Mouse (Mus musculus) intestine, embryonic 16.5 days (tissue): Measurements from ENCODE around the gene Dynll2. TPM values are rescaled to one million over a fixed set of nuclear protein-coding genes. Genes with fewer than 3 reads are reported as not detected.

Experiments
- ATAC-seq: fragments of 200-750 bp; cut with Nextera tagmentation; 2 replicates; pipeline ENCODE4 v1.8.0; 2017; ENCODE audit warnings: moderate TSS enrichment, moderate library complexity
- H3K27ac ChIP-seq: fragments of 300-500 bp; sonication (generic); 2 replicates; pipeline ENCODE4 v1.5.1; 2014; ENCODE audit warnings: mild to moderate bottlenecking, low read length
- H3K27me3 ChIP-seq: fragments of 300-500 bp; sonication (generic); replicated peaks from 2 replicates; pipeline ENCODE4 v1.6.1; 2014; ENCODE audit warnings: low read length, control low read depth, mixed read lengths; ENCODE audit not compliant: control insufficient read depth, insufficient read depth
- H3K36me3 ChIP-seq: fragments of 300-500 bp; sonication (generic); 2 replicates; pipeline ENCODE4 v1.6.1; 2014; ENCODE audit warnings: low read length, control low read depth; ENCODE audit not compliant: control insufficient read depth, insufficient read depth
- H3K4me1 ChIP-seq: fragments of 300-500 bp; sonication (generic); 2 replicates; pipeline ENCODE4 v1.6.1; 2014; ENCODE audit warnings: low read length, control low read depth, mixed read lengths; ENCODE audit not compliant: control insufficient read depth, insufficient read depth
- H3K4me2 ChIP-seq: fragments of 300-500 bp; sonication (generic); 2 replicates; pipeline ENCODE4 v1.6.1; 2014; ENCODE audit warnings: low read depth, low read length, control low read depth
- H3K4me3 ChIP-seq: fragments of 300-500 bp; sonication (generic); 2 replicates; pipeline ENCODE4 v1.5.1; 2014; ENCODE audit warnings: mild to moderate bottlenecking, low read length
- H3K9ac ChIP-seq: fragments of 300-500 bp; sonication (generic); 2 replicates; pipeline ENCODE4 v1.6.1; 2014; ENCODE audit warnings: low read depth, low read length
- H3K9me3 ChIP-seq: fragments of 300-500 bp; sonication (generic); 2 replicates; pipeline ENCODE4 v1.6.1; 2016; ENCODE audit warnings: low read length, control low read depth; ENCODE audit not compliant: control insufficient read depth
- WGBS: fragments of 180-500 bp; shearing (Covaris S2); extraction: QIAGEN DNeasy Blood & Tissue Kit; methylation state at CpG from one replicate; pipeline ENCODE4 v1.1.7; 2014; 5-methylcytosine and 5-hydroxymethylcytosine counted together
- polyA plus RNA-seq: library from polyadenylated mRNA; unstranded; fragments of >200 nt; fragmentation: Nextera tagmentation; extraction: Ambion mirVana; gene quantifications from 2 replicates; pipeline ENCODE4 v1.2.1, GENCODE M21; 2015

Dynll2 gene
- polyA plus RNA-seq, 1 experiment from 2014 or later = 27.9 TPM

- no peaks in the 10 kb centered on the region for H3K36me3 ChIP-seq
- H3K9me3 ChIP-seq = no peaks in the 10 kb centered on the region
- H3K9ac ChIP-seq = no peak overlapping the region
- H3K27ac ChIP-seq = no peak overlapping the region
- no peaks in the 10 kb centered on the region for H3K27me3 ChIP-seq
- H3K4me1 ChIP-seq = no peaks in the 10 kb centered on the region
- ATAC-seq = no peak
- WGBS = 0% methylated on average over 2 of the region's 2 CpGs
- H3K4me2 ChIP-seq = no peak overlapping the region
- H3K4me3 ChIP-seq = no peak overlapping the region
These were observed 37.3 kb downstream of the Dynll2 start for GRCm38 (mm10) chr11:87949990-87950389.

GRCm38 (mm10) chr11:87935467-87935866 lies 51.9 kb downstream of the Dynll2 start:
- no peaks in the 10 kb centered on the region for H3K36me3 ChIP-seq
- 78% methylated on average over 3 of the region's 3 CpGs for WGBS
- H3K27me3 ChIP-seq = no peaks in the 10 kb centered on the region
- H3K27ac ChIP-seq = no peak overlapping the region
- no peak for ATAC-seq
- no peak overlapping the region for H3K9ac ChIP-seq
- no peak overlapping the region for H3K4me3 ChIP-seq
- no peaks in the 10 kb centered on the region for H3K4me1 ChIP-seq
- H3K4me2 ChIP-seq = no peak overlapping the region
- no peaks in the 10 kb centered on the region for H3K9me3 ChIP-seq

- Histone ChIP-seq H3K36me3 (no peaks in the 10 kb centered on the region), H3K27ac (no peak overlapping the region), H3K27me3 (no peaks in the 10 kb centered on the region), H3K4me3 (no peak overlapping the region), H3K9ac (no peak overlapping the region), H3K4me2 (no peak overlapping the region), H3K4me1 (no peaks in the 10 kb centered on the region), H3K9me3 (no peaks in the 10 kb centered on the region)
- ATAC-seq = no peak
- WGBS = 60% methylated on average over 2 of the region's 2 CpGs
These were observed 53.6 kb downstream of the Dynll2 start for GRCm38 (mm10) chr11:87933731-87934130.

- H3K36me3 ChIP-seq = no peaks in the 10 kb centered on the region
- H3K9ac ChIP-seq = no peak overlapping the region
- H3K4me1 ChIP-seq = no peaks in the 10 kb centered on the region
- WGBS = 80% methylated on average over 2 of the region's 2 CpGs
- no peak overlapping the region for H3K4me2 ChIP-seq
- H3K27me3 ChIP-seq = no peaks in the 10 kb centered on the region
- no peaks in the 10 kb centered on the region for H3K9me3 ChIP-seq
- ATAC-seq = no peak
- H3K27ac ChIP-seq = no peak overlapping the region
- no peak overlapping the region for H3K4me3 ChIP-seq
These were observed 57.0 kb downstream of the Dynll2 start for GRCm38 (mm10) chr11:87930348-87930747.

Other genes with a start within 250 kb of the Dynll2 start
- 108 and 111 TPM in 2 replicates for gene Supt4a, start 250.0 kb downstream of the Dynll2 start, polyA plus RNA-seq
- 0.83 and 1.2 TPM in 2 replicates for gene Tspoap1, start 227.0 kb downstream of the Dynll2 start, polyA plus RNA-seq
- gene Mpo, start 194.0 kb downstream of the Dynll2 start, polyA plus RNA-seq = 1.8 and 6.1 TPM in 2 replicates
- gene Lpo, start 159.2 kb downstream of the Dynll2 start, polyA plus RNA-seq = 0.04 TPM in 1 of 2 replicates, not detected in the other
- gene Mks1, start 134.3 kb downstream of the Dynll2 start, polyA plus RNA-seq = 9.2 and 9.3 TPM in 2 replicates
- 0.06 and 0.11 TPM in 2 replicates for gene Epx, start 112.0 kb downstream of the Dynll2 start, polyA plus RNA-seq
- not detected in 2 replicates for gene Olfr462, start 95.3 kb downstream of the Dynll2 start, polyA plus RNA-seq
- not detected in 2 replicates for gene Olfr463, start 90.1 kb downstream of the Dynll2 start, polyA plus RNA-seq
- gene Olfr464, start 66.6 kb downstream of the Dynll2 start, polyA plus RNA-seq = not detected in 2 replicates
- 169 and 170 TPM in 2 replicates for gene Srsf1, start 59.8 kb upstream of the Dynll2 start, polyA plus RNA-seq
- gene Vezf1, start 80.7 kb upstream of the Dynll2 start, polyA plus RNA-seq = 23.3 and 24.1 TPM in 2 replicates
- 8.0 and 8.5 TPM in 2 replicates for gene Cuedc1, start 110.5 kb upstream of the Dynll2 start, polyA plus RNA-seq
- 56.3 and 63.9 TPM in 2 replicates for gene Mrps23, start 216.9 kb upstream of the Dynll2 start, polyA plus RNA-seq